Mouse (Mus musculus): ENCODE measurements around the gene Prss23. TPM values are rescaled to one million over a fixed set of nuclear protein-coding genes. Genes with fewer than 3 reads are reported as not detected.

Gene Prss23
- total and polyA plus RNA-seq, 2 experiments from 2014 or later, result 18.6 to 29.1 TPM

GRCm38 (mm10) chr7:89511921-89512514 is 15.0 kb downstream of the Prss23 start:
- peaks cover 8% of the 10 kb centered on the region; the same call in 1 of the 2 replicates for H3K4me1 ChIP-seq (ENCODE audit: insufficient read depth, low read length)
- TF ChIP-seq CTCF (IDR thresholded peaks at IDR 0.05; ENCODE audit: low read depth), result no peak
- no peaks in the 10 kb centered on the region for H3K27me3 ChIP-seq (ENCODE audit: insufficient read depth, low read length)
- 26% methylated on average over 4 of the region's 4 CpGs for WGBS
- no peaks in the 10 kb centered on the region for H3K9me3 ChIP-seq (ENCODE audit: low read length)
- no peak overlapping the region for H3K4me3 ChIP-seq (ENCODE audit: low read length)
- no peak overlapping the region for H3K4me2 ChIP-seq (ENCODE audit: low read depth, low read length)
- DNase-seq (ENCODE audit: low spot score) (peak; percentile 17), ATAC-seq (peak; percentile 53; the same call in 1 of the 2 replicates)
- no peak overlapping the region for H3K9ac ChIP-seq (replicated peaks; ENCODE audit: low read length)
- no peak overlapping the region for H3K27ac ChIP-seq
- no peaks in the 10 kb centered on the region for H3K36me3 ChIP-seq (ENCODE audit: insufficient read depth, low read length)

GRCm38 (mm10) chr7:89508672-89509071 is 18.3 kb downstream of the Prss23 start:
- Histone ChIP-seq H3K9ac (replicated peaks; ENCODE audit: low read length) (no peak overlapping the region), H3K27me3 (ENCODE audit: insufficient read depth, low read length) (no peaks in the 10 kb centered on the region), H3K9me3 (ENCODE audit: low read length) (no peaks in the 10 kb centered on the region), H3K4me1 (ENCODE audit: insufficient read depth, low read length) (peaks cover 5% of the 10 kb centered on the region; the same call in 1 of the 2 replicates), H3K27ac (no peak overlapping the region), H3K4me2 (ENCODE audit: low read depth, low read length) (no peak overlapping the region), H3K4me3 (ENCODE audit: low read length) (no peak overlapping the region), H3K36me3 (ENCODE audit: insufficient read depth, low read length) (no peaks in the 10 kb centered on the region)
- peak; percentile 5 for DNase-seq (ENCODE audit: low spot score)
- no peak for TF ChIP-seq CTCF (IDR thresholded peaks at IDR 0.05; ENCODE audit: low read depth)
- 48% methylated on average over 4 of the region's 4 CpGs for WGBS
- no peak for ATAC-seq

DNA sequence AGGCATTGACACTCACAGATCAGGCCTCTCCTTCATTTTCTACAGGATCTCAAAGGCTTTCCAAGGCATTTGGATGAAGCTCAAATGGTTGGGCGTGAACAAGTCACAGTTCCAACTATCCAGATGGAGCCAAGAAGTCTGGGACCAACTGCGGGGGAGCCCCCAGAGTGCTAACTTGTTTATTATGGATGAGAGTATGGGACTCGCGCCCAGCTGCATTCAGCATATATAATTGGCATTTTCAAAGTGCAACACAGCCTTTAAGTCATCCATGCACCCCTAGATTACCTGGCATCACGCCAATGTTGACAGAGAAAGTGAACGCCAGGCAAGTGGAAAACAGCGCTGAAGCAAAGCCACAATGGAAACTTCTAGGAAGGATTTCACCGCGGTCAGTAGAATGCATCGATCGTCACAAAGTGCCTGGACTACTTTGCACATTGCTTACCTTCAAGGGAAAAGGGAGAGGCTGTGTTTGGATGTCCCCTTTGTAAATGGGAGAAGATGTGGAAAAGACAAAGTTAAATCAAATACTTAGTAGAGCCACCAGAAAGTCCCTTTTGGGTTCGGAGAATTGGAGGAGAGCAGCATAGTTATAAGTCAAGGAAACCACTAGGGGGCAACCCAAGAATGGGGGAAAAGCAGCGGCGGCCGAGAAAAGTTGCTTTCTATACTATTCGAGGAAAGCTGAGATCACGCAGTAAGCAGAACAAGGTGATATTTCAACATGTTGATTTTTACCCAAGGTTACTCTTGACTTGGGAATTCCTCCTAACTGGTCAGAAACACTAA is 27.3 kb downstream of the Prss23 start:
- H3K4me2 ChIP-seq (ENCODE audit: low read depth, low read length), result peak overlapping the region; percentile 53
- no peaks in the 10 kb centered on the region for H3K36me3 ChIP-seq (ENCODE audit: insufficient read depth, low read length)
- H3K9me3 ChIP-seq (ENCODE audit: low read length), result no peaks in the 10 kb centered on the region
- peak; percentile 82 for TF ChIP-seq CTCF (IDR thresholded peaks at IDR 0.05; ENCODE audit: low read depth)
- peak overlapping the region; percentile 15; the same call in 1 of the 2 replicates for H3K4me3 ChIP-seq (ENCODE audit: low read length)
- ATAC-seq, result peak; percentile 77
- 12% methylated on average over 17 of the region's 17 CpGs for WGBS
- no peak overlapping the region for H3K9ac ChIP-seq (replicated peaks; ENCODE audit: low read length)
- 0 out of 2 replicates have a peak overlapping the region, but pooled peaks have one; percentile 26 for H3K27ac ChIP-seq
- no peaks in the 10 kb centered on the region for H3K4me1 ChIP-seq (ENCODE audit: insufficient read depth, low read length)
- no peaks in the 10 kb centered on the region for H3K27me3 ChIP-seq (ENCODE audit: insufficient read depth, low read length)
- DNase-seq (ENCODE audit: low spot score), result peak; percentile 92

GRCm38 (mm10) chr7:89483769-89484568 is 43.0 kb downstream of the Prss23 start:
- 75% methylated on average over 7 of the region's 7 CpGs for WGBS
- no peak overlapping the region for H3K9ac ChIP-seq (replicated peaks; ENCODE audit: low read length)
- H3K27ac ChIP-seq, result no peak overlapping the region
- no peaks in the 10 kb centered on the region for H3K4me1 ChIP-seq (ENCODE audit: insufficient read depth, low read length)
- no peak overlapping the region for H3K4me3 ChIP-seq (ENCODE audit: low read length)
- no peak for TF ChIP-seq CTCF (IDR thresholded peaks at IDR 0.05; ENCODE audit: low read depth)
- DNase-seq (ENCODE audit: low spot score) (no peak), ATAC-seq (no peak)
- no peak overlapping the region for H3K4me2 ChIP-seq (ENCODE audit: low read depth, low read length)
- no peaks in the 10 kb centered on the region for H3K27me3 ChIP-seq (ENCODE audit: insufficient read depth, low read length)
- no peaks in the 10 kb centered on the region for H3K9me3 ChIP-seq (ENCODE audit: low read length)
- H3K36me3 ChIP-seq (ENCODE audit: insufficient read depth, low read length), result no peaks in the 10 kb centered on the region

GRCm38 (mm10) chr7:89481723-89482122 is 45.3 kb downstream of the Prss23 start:
- Histone ChIP-seq H3K27me3 (ENCODE audit: insufficient read depth, low read length) (no peaks in the 10 kb centered on the region), H3K9ac (replicated peaks; ENCODE audit: low read length) (no peak overlapping the region), H3K27ac (no peak overlapping the region), H3K4me2 (ENCODE audit: low read depth, low read length) (no peak overlapping the region), H3K36me3 (ENCODE audit: insufficient read depth, low read length) (no peaks in the 10 kb centered on the region), H3K4me1 (ENCODE audit: insufficient read depth, low read length) (no peaks in the 10 kb centered on the region), H3K9me3 (ENCODE audit: low read length) (no peaks in the 10 kb centered on the region), H3K4me3 (ENCODE audit: low read length) (no peak overlapping the region)
- no peak for DNase-seq (ENCODE audit: low spot score)
- ATAC-seq, result no peak
- no peak for TF ChIP-seq CTCF (IDR thresholded peaks at IDR 0.05; ENCODE audit: low read depth)
- 57% methylated on average over 3 of the region's 3 CpGs for WGBS

- Histone ChIP-seq H3K9ac (replicated peaks; ENCODE audit: low read length) (no peak overlapping the region), H3K36me3 (ENCODE audit: insufficient read depth, low read length) (no peaks in the 10 kb centered on the region), H3K4me2 (ENCODE audit: low read depth, low read length) (no peak overlapping the region), H3K4me1 (ENCODE audit: insufficient read depth, low read length) (no peaks in the 10 kb centered on the region), H3K27ac (no peak overlapping the region), H3K4me3 (ENCODE audit: low read length) (no peak overlapping the region), H3K27me3 (ENCODE audit: insufficient read depth, low read length) (no peaks in the 10 kb centered on the region), H3K9me3 (ENCODE audit: low read length) (no peaks in the 10 kb centered on the region)
- no peak for DNase-seq (ENCODE audit: low spot score)
- 78% methylated on average over 2 of the region's 2 CpGs for WGBS
- no peak for ATAC-seq
- TF ChIP-seq CTCF (IDR thresholded peaks at IDR 0.05; ENCODE audit: low read depth), result no peak
These were observed 48.5 kb downstream of the Prss23 start for GRCm38 (mm10) chr7:89478490-89478889.

Data from hindbrain, postnatal 0 days (tissue).